Mouse (Mus musculus) kidney, embryonic 14.5 days (tissue): ENCODE results near the gene Ern1. TPM values are rescaled to one million over a fixed set of nuclear protein-coding genes. Genes with fewer than 3 reads are reported as not detected.
"Not testable (repeated sequence)": the region's sequence is repeated elsewhere in the genome, so short reads cannot be mapped to it uniquely, and the experiment has no call there.

Source experiments
- ATAC-seq: fragments of 200-750 bp; cut with Nextera tagmentation; 2 replicates; pipeline ENCODE4 v1.8.0; 2017; ENCODE audit warnings: moderate number of reproducible peaks, mild to moderate bottlenecking, moderate TSS enrichment, moderate library complexity; ENCODE audit not compliant: low FRiP score, low TSS enrichment
- H3K27ac ChIP-seq: fragments of 300-500 bp; sonication (generic); 2 replicates; pipeline ENCODE4 v1.5.1; 2014; ENCODE audit warnings: low read depth, mild to moderate bottlenecking, low read length, moderate library complexity, mixed read lengths
- H3K27me3 ChIP-seq: fragments of 300-500 bp; sonication (generic); 2 replicates; pipeline ENCODE4 v1.6.1; 2014; ENCODE audit warnings: mild to moderate bottlenecking, low read length; ENCODE audit not compliant: control insufficient read depth, insufficient read depth
- H3K36me3 ChIP-seq: fragments of 300-500 bp; sonication (generic); 2 replicates; pipeline ENCODE4 v1.6.1; 2014; ENCODE audit warnings: low read length, mixed read lengths; ENCODE audit not compliant: control insufficient read depth, insufficient read depth
- H3K4me1 ChIP-seq: fragments of 300-500 bp; sonication (generic); 2 replicates; pipeline ENCODE4 v1.6.1; 2014; ENCODE audit warnings: low read length, mixed read lengths; ENCODE audit not compliant: control insufficient read depth, insufficient read depth
- H3K4me2 ChIP-seq: fragments of 300-500 bp; sonication (generic); replicated peaks from 2 replicates; pipeline ENCODE4 v1.6.1; 2014; ENCODE audit warnings: low read depth, mild to moderate bottlenecking, low read length
- H3K4me3 ChIP-seq: fragments of 300-500 bp; sonication (generic); 2 replicates; pipeline ENCODE4 v1.5.1; 2014; ENCODE audit warnings: mild to moderate bottlenecking, low read length
- H3K9ac ChIP-seq: fragments of 300-500 bp; sonication (generic); 2 replicates; pipeline ENCODE4 v1.6.1; 2014; ENCODE audit warnings: low read depth, mild to moderate bottlenecking, low read length, moderate library complexity
- H3K9me3 ChIP-seq: fragments of 300-500 bp; sonication (generic); 2 replicates; pipeline ENCODE4 v1.6.1; 2016; ENCODE audit warnings: low read length; ENCODE audit not compliant: control insufficient read depth
- WGBS: fragments of 180-500 bp; shearing (Covaris S2); extraction: QIAGEN DNeasy Blood & Tissue Kit; methylation state at CpG from one replicate; pipeline ENCODE4 v1.1.7; 2014; 5-methylcytosine and 5-hydroxymethylcytosine counted together
- polyA plus RNA-seq: library from polyadenylated mRNA; unstranded; fragments of >200 nt; fragmentation: Nextera tagmentation; extraction: Ambion mirVana; gene quantifications from 2 replicates; pipeline ENCODE4 v1.2.1, GENCODE M21; 2014

Ern1 gene
- polyA plus RNA-seq, 1 experiment from 2014 or later = 9.0 TPM

- WGBS = 70% methylated on average over 4 of the region's 4 CpGs
- ATAC-seq = no peak
- H3K9me3 ChIP-seq = no peaks in the 10 kb centered on the region
Observed at GRCm38 (mm10) chr11:106464681-106465544, 22.7 kb downstream of the Ern1 start.

GRCm38 (mm10) chr11:106463845-106464244 is 23.8 kb downstream of the Ern1 start:
- Histone ChIP-seq H3K27ac (no peak overlapping the region), H3K9ac (no peak overlapping the region), H3K4me1 (no peaks in the 10 kb centered on the region), H3K9me3 (no peaks in the 10 kb centered on the region), H3K4me2 (no peak overlapping the region), H3K36me3 (no peaks in the 10 kb centered on the region), H3K27me3 (no peaks in the 10 kb centered on the region), H3K4me3 (no peak overlapping the region)
- ATAC-seq = no peak
- WGBS = 66% methylated on average over 5 of the region's 5 CpGs

More at GRCm38 (mm10) chr11:106464681-106465544, 22.7 kb downstream of the Ern1 start:
- no peak overlapping the region for H3K9ac ChIP-seq
- no peak overlapping the region for H3K4me2 ChIP-seq
- no peak overlapping the region for H3K4me3 ChIP-seq
- no peak overlapping the region for H3K27ac ChIP-seq
- H3K27me3 ChIP-seq = no peaks in the 10 kb centered on the region
- no peaks in the 10 kb centered on the region for H3K4me1 ChIP-seq
- H3K36me3 ChIP-seq = no peaks in the 10 kb centered on the region

GRCm38 (mm10) chr11:106462309-106462708 is 25.3 kb downstream of the Ern1 start:
- Histone ChIP-seq H3K4me1 (no peaks in the 10 kb centered on the region), H3K4me2 (no peak overlapping the region), H3K4me3 (no peak overlapping the region), H3K9ac (no peak overlapping the region), H3K27ac (no peak overlapping the region), H3K27me3 (no peaks in the 10 kb centered on the region), H3K9me3 (no peaks in the 10 kb centered on the region), H3K36me3 (no peaks in the 10 kb centered on the region; the same call in 1 of the 2 replicates)
- 88% methylated on average over 3 of the region's 3 CpGs for WGBS
- ATAC-seq = no peak

- WGBS = 88% methylated on average over 5 of the region's 5 CpGs
- Histone ChIP-seq H3K9ac (no peak overlapping the region), H3K4me1 (no peaks in the 10 kb centered on the region), H3K4me2 (no peak overlapping the region), H3K9me3 (no peaks in the 10 kb centered on the region), H3K36me3 (no peaks in the 10 kb centered on the region; the same call in 1 of the 2 replicates), H3K4me3 (no peak overlapping the region), H3K27ac (no peak overlapping the region), H3K27me3 (no peaks in the 10 kb centered on the region)
- ATAC-seq = no peak
Observed at GRCm38 (mm10) chr11:106461145-106461932, 26.3 kb downstream of the Ern1 start.

DNA sequence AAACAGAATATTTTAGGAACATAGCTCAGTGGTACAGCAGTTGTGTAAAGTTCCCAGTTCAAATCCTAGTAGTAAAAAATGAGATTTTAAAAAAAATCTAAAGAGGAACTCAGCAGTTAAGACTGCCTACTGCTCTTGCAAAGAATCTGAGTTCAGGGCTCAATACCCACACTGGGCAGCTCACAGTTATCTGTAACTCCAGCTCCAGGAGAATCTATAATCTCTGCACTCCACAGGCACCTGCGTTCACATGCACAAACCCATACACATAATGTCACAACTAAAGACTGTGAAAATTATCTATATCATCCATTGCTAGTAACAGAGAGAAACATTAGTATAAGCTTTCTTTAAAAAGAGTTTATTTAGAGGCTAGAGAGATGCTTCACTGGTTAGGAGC is 27.0 kb downstream of the Ern1 start:
- no peak for ATAC-seq
- H3K4me2 ChIP-seq = no peak overlapping the region
- no peaks in the 10 kb centered on the region; the same call in 1 of the 2 replicates for H3K36me3 ChIP-seq
- no peak overlapping the region for H3K27ac ChIP-seq
- H3K9me3 ChIP-seq = no peaks in the 10 kb centered on the region
- no peaks in the 10 kb centered on the region for H3K4me1 ChIP-seq
- no peaks in the 10 kb centered on the region for H3K27me3 ChIP-seq
- no peak overlapping the region for H3K9ac ChIP-seq
- 97% methylated on average over 1 of the region's 1 CpGs for WGBS
- H3K4me3 ChIP-seq = no peak overlapping the region

DNA sequence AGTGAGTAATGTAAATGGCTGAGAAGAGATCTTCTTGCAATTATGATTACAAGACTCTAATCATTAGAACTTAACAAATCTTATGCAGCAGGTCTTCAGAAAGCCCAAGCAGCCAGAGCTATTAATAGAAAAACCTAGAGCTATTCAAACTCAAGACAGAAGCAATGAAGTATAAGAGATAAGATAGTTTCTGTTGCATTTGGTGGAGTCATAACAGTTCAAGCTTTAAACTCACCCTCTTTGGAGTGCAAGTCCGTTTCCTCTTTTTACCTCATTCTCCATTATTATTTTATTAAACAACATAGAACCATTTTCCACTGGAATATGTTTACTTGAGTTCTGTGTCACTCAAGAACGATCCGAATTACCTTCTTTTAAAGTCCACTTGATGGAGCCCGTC is 29.1 kb downstream of the Ern1 start:
- Histone ChIP-seq H3K4me3 (no peak overlapping the region), H3K9ac (no peak overlapping the region), H3K36me3 (no peaks in the 10 kb centered on the region; the same call in 1 of the 2 replicates), H3K27ac (no peak overlapping the region), H3K4me1 (no peaks in the 10 kb centered on the region), H3K9me3 (no peaks in the 10 kb centered on the region), H3K4me2 (no peak overlapping the region), H3K27me3 (no peaks in the 10 kb centered on the region)
- no peak for ATAC-seq
- whole genome bisulfite sequencing = 96% methylated on average over 4 of the region's 4 CpGs

DNA sequence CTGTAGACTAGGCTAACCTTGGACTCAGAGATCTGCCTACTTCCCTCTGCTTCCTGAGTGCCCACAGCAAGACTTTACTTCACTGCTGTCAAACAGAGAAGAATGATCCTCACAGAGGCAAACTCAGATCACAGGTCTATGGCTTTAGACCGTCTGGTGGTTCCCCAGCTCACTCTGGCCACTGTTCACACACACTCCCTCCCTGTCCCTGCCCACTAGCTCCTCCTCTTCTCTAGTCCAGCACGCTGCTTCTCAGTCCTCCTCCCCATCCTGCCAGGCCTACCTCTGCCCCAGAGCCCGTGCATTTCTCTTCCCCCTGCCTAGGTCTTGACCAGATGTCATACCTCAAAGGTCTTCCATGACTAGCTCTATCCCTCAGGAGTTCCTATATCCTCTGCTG is 44.0 kb downstream of the Ern1 start:
- 30% methylated on average over 3 of the region's 3 CpGs for WGBS
- Histone ChIP-seq H3K4me1 (0 out of 2 replicates have a peak, but pooled peaks cover 8% of the 10 kb centered on the region), H3K27ac (no peak overlapping the region), H3K27me3 (no peaks in the 10 kb centered on the region), H3K36me3 (no peaks in the 10 kb centered on the region), H3K4me2 (no peak overlapping the region), H3K9me3 (no peaks in the 10 kb centered on the region), H3K4me3 (no peak overlapping the region), H3K9ac (no peak overlapping the region)
- no peak for ATAC-seq

GRCm38 (mm10) chr11:106442564-106442963 is 45.1 kb downstream of the Ern1 start:
- not testable (repeated sequence) for H3K27me3 ChIP-seq, H3K4me2 ChIP-seq, ATAC-seq, H3K4me3 ChIP-seq, H3K9ac ChIP-seq, H3K9me3 ChIP-seq, H3K36me3 ChIP-seq, H3K4me1 ChIP-seq, H3K27ac ChIP-seq
- 90% methylated on average over 2 of the region's 2 CpGs for WGBS

- no peaks in the 10 kb centered on the region for H3K27me3 ChIP-seq
- 0 out of 2 replicates have a peak, but pooled peaks cover 8% of the 10 kb centered on the region for H3K4me1 ChIP-seq
- WGBS = 87% methylated on average over 2 of the region's 2 CpGs
- ATAC-seq = no peak
- no peaks in the 10 kb centered on the region for H3K9me3 ChIP-seq
- H3K27ac ChIP-seq = no peak overlapping the region
- H3K4me2 ChIP-seq = no peak overlapping the region
- no peak overlapping the region for H3K4me3 ChIP-seq
- H3K36me3 ChIP-seq = no peaks in the 10 kb centered on the region
- no peak overlapping the region for H3K9ac ChIP-seq
Observed at GRCm38 (mm10) chr11:106440318-106440717, 47.3 kb downstream of the Ern1 start.
